Mouse (Mus musculus) liver, embryonic 14.5 days (tissue): ENCODE results near the gene Tmf1. TPM values are rescaled to one million over a fixed set of nuclear protein-coding genes. Genes with fewer than 3 reads are reported as not detected.
A peak's percentile ranks its signal among the peaks of the same experiment; 100 is the strongest.

Experiments used
- ATAC-seq: fragments of 200-750 bp; cut with Nextera tagmentation; 2 replicates; pipeline ENCODE4 v1.8.0; 2017; ENCODE audit warnings: moderate number of reproducible peaks, mild to moderate bottlenecking, moderate library complexity; ENCODE audit not compliant: insufficient read depth
- DNase-seq, 3 experiments: peaks; one replicate each; pipeline ENCODE4 v3.0.0-alpha.2; 2012 to 2013; ENCODE audit warnings: low read depth in 3 of 3, low spot score in 3 of 3
- H3K27ac ChIP-seq: fragments of 300-500 bp; sonication (generic); 2 replicates; pipeline ENCODE4 v1.5.1; 2014; ENCODE audit warnings: moderate library complexity, mild to moderate bottlenecking, control low read depth, inconsistent platforms
- H3K27me3 ChIP-seq: fragments of 300-500 bp; sonication (generic); 2 replicates; pipeline ENCODE4 v1.6.1; 2014; ENCODE audit warnings: mild to moderate bottlenecking, low read length, moderate library complexity; ENCODE audit not compliant: control insufficient read depth, insufficient read depth
- H3K36me3 ChIP-seq: fragments of 300-500 bp; sonication (generic); replicated peaks from 2 replicates; pipeline ENCODE4 v1.6.1; 2014; ENCODE audit warnings: low read depth; ENCODE audit not compliant: control insufficient read depth, insufficient read depth
- H3K4me1 ChIP-seq, 2 experiments: fragments of 200-500 bp in 1 of 2; fragments of 300-500 bp in 1 of 2; sonication (generic) in 1 of 2; replicated peaks; 2 replicates each; pipeline ENCODE4 v1.6.1; 2012 to 2014; ENCODE audit warnings: antibody characterized with exemption in 1 of 2, inconsistent platforms in 1 of 2, low read length in 1 of 2; ENCODE audit not compliant: control insufficient read depth in 2 of 2, insufficient read depth in 2 of 2
- H3K4me2 ChIP-seq: fragments of 300-500 bp; sonication (generic); 2 replicates; pipeline ENCODE4 v1.6.1; 2014; ENCODE audit warnings: low read depth, mild to moderate bottlenecking, control low read depth, moderate library complexity
- H3K4me3 ChIP-seq, 2 experiments: fragments of 200-500 bp in 1 of 2; fragments of 300-500 bp in 1 of 2; sonication (generic) in 1 of 2; 2 replicates each; pipeline ENCODE4 v1.5.1; 2012 to 2014; ENCODE audit warnings: low read depth in 2 of 2, low read length in 2 of 2, mild to moderate bottlenecking in 2 of 2, control low read depth in 1 of 2, inconsistent platforms in 1 of 2, moderate library complexity in 1 of 2; ENCODE audit not compliant: insufficient read depth in 1 of 2
- H3K9ac ChIP-seq: fragments of 300-500 bp; sonication (generic); replicated peaks from 2 replicates; pipeline ENCODE4 v1.6.1; 2014; ENCODE audit warnings: mild to moderate bottlenecking, control low read depth, moderate library complexity
- H3K9me3 ChIP-seq: fragments of 300-500 bp; sonication (generic); 2 replicates; pipeline ENCODE4 v1.6.1; 2016; ENCODE audit warnings: low read length, mixed read lengths; ENCODE audit not compliant: control insufficient read depth
- CTCF ChIP-seq: IDR thresholded peaks from 2 replicates; pipeline ENCODE4 v1.5.1; 2016; ENCODE audit warnings: antibody characterized with exemption, low read depth, control low read depth
- EP300 ChIP-seq: IDR thresholded peaks from 2 replicates; pipeline ENCODE4 v1.6.1; 2016; ENCODE audit warnings: antibody characterized with exemption, low read depth
- WGBS: fragments of 180-500 bp; shearing (Covaris S2); extraction: QIAGEN DNeasy Blood & Tissue Kit; methylation state at CpG from one replicate; pipeline ENCODE4 v1.1.7; 2014; ENCODE audit not compliant: insufficient replicate concordance; 5-methylcytosine and 5-hydroxymethylcytosine counted together
- polyA plus RNA-seq, 2 experiments: library from polyadenylated mRNA; depleted of rRNA in 1 of 2; stranded (reverse) in 1 of 2; unstranded in 1 of 2; fragments of >200 nt; fragmentation: Nextera tagmentation in 1 of 2; extraction: Ambion mirVana in 1 of 2; gene quantifications; 2 replicates each; pipeline versions ENCODE4 v1.2.1 to v1.2.3; 2012 to 2014

Tmf1 gene
- polyA plus RNA-seq (2012; rRNA removed) (0.64 and 1.4 TPM in 2 replicates), polyA plus RNA-seq (2014; fragmentation: Nextera tagmentation; extraction: Ambion mirVana) (12.3 and 13.3 TPM in 2 replicates)

DNA sequence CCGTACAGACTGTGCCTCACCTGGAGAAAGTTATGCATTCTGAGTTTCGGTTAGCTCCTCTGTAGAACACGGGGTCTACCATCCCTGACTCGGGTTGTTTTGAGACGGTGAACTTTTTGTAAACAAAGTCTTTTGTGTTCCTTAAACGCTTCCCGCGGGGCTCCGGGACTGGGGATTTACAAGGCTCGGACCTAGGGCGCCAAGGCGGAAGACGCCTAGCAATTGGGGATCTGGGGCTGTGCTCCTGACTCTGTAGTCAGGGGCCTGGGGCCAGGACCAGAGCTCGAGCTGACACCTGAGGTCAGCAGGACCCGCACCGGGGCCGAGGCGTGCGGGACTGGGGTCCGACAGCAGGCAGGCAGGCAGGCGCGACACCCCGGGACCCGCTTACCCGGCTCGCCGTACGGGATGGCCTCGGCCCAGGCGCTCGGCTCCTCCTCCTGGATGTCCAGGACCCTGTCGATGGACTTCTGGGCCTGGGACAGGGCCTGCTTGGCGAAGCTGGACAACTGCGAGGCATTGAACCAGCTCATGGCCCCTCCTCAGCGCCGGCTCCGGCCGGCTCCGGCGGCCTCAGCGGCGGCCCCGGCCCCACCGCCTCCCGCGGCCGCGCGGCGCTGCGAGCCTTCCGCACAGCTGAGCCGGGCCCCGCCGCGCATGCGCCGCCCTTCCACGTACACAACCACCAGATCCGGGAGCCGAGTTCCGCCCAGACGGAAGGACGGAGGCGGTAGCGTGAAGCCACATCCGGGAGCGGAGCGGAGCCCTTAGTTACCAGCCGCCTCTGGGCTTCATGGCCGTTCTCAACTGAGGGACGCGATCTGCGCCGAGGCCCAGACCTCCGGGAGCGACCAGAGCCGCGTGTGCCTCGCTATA, at the start of gene Tmf1:
Tmf1 (minus strand) TSS at position 632 of the 876 bp plus-strand sequence.
- ATAC-seq (peak; percentile 98), DNase-seq (peak; percentile 89 to 90 (median 90))

DNA sequence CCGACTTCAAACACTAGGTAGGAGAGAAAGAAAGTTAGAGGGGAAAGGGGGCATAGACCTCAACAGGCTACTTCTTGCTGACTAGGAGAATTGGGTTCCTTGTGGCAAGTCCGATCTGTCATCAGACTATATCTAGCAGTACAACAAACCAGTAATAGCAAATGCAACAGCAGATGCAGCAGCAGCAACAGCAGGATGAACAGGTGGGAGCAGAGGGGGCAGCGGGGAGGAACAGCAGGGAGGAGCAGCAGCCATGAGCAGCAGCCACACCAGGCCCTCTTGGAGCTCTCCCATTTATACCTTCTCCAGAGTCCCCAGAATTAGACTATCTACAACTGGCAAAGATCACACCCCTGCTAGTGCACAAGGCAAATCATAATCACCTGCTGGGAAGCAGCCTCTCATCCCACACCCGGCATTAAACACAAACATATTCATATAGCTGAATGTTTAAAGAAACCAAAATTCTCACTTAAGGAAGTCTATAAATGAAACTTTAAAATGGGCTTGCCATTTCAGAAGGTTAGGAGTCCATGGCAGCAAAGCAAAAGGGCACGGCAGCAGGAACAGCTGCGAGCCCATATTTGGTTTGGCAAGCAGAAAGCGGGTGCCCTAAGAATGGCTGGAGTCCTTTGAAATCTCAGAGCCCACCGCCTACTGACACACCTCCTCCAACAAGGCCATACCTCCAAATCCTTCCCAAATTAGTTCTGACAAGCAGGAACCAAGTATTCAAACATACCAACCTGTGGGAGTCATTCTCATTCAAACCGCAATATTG, 48.3 kb upstream of the Tmf1 start:
- no peak for DNase-seq
- WGBS = 82% methylated on average over 9 of the region's 9 CpGs
- no peaks in the 10 kb centered on the region for H3K9me3 ChIP-seq
- no peak overlapping the region for H3K4me3 ChIP-seq
- no peak overlapping the region for H3K9ac ChIP-seq
- TF ChIP-seq CTCF (no peak), EP300 (no peak)
- no peak overlapping the region for H3K4me2 ChIP-seq
- peaks cover 6% of the 10 kb centered on the region for H3K36me3 ChIP-seq
- H3K4me1 ChIP-seq = peaks cover 9 to 13% of the 10 kb centered on the region in 2 experiments
- H3K27ac ChIP-seq = no peak overlapping the region
- ATAC-seq = no peak
- H3K27me3 ChIP-seq = no peaks in the 10 kb centered on the region

More for the DNA sequence above, at the start of gene Tmf1:
- Histone ChIP-seq H3K4me3 (peak within 1 kb of the TSS; percentile 94), H3K27ac (peak within 1 kb of the TSS; percentile 84), H3K36me3 (peaks cover 11% of the 10 kb centered on the region), H3K27me3 (no peaks in the 10 kb centered on the region), H3K4me1 (peaks cover 9 to 17% of the 10 kb centered on the region in 2 experiments), H3K4me2 (peak within 1 kb of the TSS; percentile 92), H3K9ac (peak within 1 kb of the TSS; percentile 99), H3K9me3 (no peaks in the 10 kb centered on the region)
- TF ChIP-seq EP300 (no peak), CTCF (0 out of 2 replicates have a peak, but pooled peaks have one; percentile 2)
- WGBS = under 1% methylated on average over 70 of the region's 80 CpGs

DNA sequence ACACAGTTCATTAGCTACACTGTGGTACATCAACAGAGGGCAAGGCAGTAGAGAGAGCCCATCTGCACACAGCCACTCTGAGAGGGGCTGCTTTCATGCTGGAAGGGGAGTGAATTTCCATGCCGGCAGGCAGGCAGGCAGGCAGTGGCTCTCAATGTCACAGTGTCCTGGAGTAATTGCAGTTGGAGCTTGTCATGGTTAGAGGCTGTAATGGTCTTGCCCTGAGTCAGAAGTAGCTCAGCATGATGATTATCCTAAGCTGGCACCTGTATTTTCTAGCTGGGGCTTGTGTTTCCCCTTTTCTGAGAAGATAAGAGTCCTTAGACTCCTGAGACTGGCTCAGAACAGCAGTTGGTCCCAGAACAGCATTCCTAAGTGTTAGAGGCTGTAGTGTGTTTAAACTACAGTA, 47.2 kb upstream of the Tmf1 start:
- H3K4me2 ChIP-seq = no peak overlapping the region
- no peaks in the 10 kb centered on the region for H3K27me3 ChIP-seq
- H3K4me1 ChIP-seq = peaks cover 10 to 23% of the 10 kb centered on the region in 2 experiments
- ATAC-seq (no peak), DNase-seq (no peak)
- no peak overlapping the region for H3K4me3 ChIP-seq
- no peak overlapping the region for H3K27ac ChIP-seq
- H3K9ac ChIP-seq = no peak overlapping the region
- H3K36me3 ChIP-seq = peaks cover 6% of the 10 kb centered on the region
- 33% methylated on average over 1 of the region's 1 CpGs for WGBS
- TF ChIP-seq CTCF = no peak
- TF ChIP-seq EP300 = no peak
- no peaks in the 10 kb centered on the region for H3K9me3 ChIP-seq

DNA sequence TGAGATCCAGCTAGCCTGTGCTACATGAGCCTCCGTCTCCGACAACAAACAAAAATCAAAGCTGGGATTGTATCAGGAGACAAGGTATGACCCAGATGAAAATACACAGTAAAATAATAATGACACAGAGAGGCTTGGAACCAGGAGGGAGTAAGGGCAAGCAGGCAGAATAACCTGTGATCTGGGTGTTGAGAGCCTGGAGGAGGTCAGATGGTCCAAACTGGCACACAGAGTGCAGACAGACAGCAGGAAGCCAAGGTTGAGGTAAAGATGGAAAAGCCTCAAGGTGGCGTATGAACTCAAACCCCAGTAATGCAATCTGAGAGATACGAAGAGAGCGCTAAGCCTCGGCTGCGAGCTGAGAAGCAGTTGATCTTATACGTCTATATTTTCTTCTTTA, 45.6 kb upstream of the Tmf1 start:
- H3K27me3 ChIP-seq = no peaks in the 10 kb centered on the region
- H3K9ac ChIP-seq = no peak overlapping the region
- no peak for ATAC-seq
- TF ChIP-seq CTCF = no peak
- TF ChIP-seq EP300 = no peak
- H3K4me1 ChIP-seq = peaks cover 10 to 27% of the 10 kb centered on the region in 2 experiments
- 79% methylated on average over 8 of the region's 8 CpGs for whole genome bisulfite sequencing
- no peaks in the 10 kb centered on the region for H3K9me3 ChIP-seq
- H3K36me3 ChIP-seq = no peaks in the 10 kb centered on the region; the same call in 1 of the 2 replicates
- H3K4me3 ChIP-seq = no peak overlapping the region
- H3K27ac ChIP-seq = no peak overlapping the region
- DNase-seq = no peak
- H3K4me2 ChIP-seq = no peak overlapping the region
